Mouse (Mus musculus) embryonic facial prominence, embryonic 11.5 days (tissue): Measurements from ENCODE around the gene Atp1a2. TPM values are rescaled to one million over a fixed set of nuclear protein-coding genes. Genes with fewer than 3 reads are reported as not detected.

Experiments
- ATAC-seq: fragments of 200-750 bp; cut with Nextera tagmentation; replicated peaks from 2 replicates; pipeline ENCODE4 v1.8.0; 2017; ENCODE audit warnings: low read depth; ENCODE audit not compliant: insufficient number of reproducible peaks, low FRiP score, low TSS enrichment
- DNase-seq: peaks from one replicate; pipeline ENCODE4 v3.0.0-alpha.2; 2015; ENCODE audit warnings: low spot score
- H3K27ac ChIP-seq: fragments of 300-500 bp; sonication (generic); replicated peaks from 2 replicates; pipeline ENCODE4 v1.5.1; 2014; ENCODE audit warnings: mild to moderate bottlenecking, low read depth, low read length, control low read depth
- H3K27me3 ChIP-seq: fragments of 300-500 bp; sonication (generic); 2 replicates; pipeline ENCODE4 v1.6.1; 2014; ENCODE audit warnings: mild to moderate bottlenecking, low read length, moderate library complexity, mixed read lengths; ENCODE audit not compliant: control insufficient read depth, insufficient read depth
- H3K36me3 ChIP-seq: fragments of 300-500 bp; sonication (generic); replicated peaks from 2 replicates; pipeline ENCODE4 v1.6.1; 2014; ENCODE audit warnings: low read depth, mild to moderate bottlenecking, low read length, moderate library complexity, mixed read lengths; ENCODE audit not compliant: control insufficient read depth, insufficient read depth
- H3K4me1 ChIP-seq: fragments of 300-500 bp; sonication (generic); 2 replicates; pipeline ENCODE4 v1.6.1; 2014; ENCODE audit warnings: low read length, mixed read lengths; ENCODE audit not compliant: control insufficient read depth, insufficient read depth
- H3K4me2 ChIP-seq: fragments of 300-500 bp; sonication (generic); 2 replicates; pipeline ENCODE4 v1.6.1; 2014; ENCODE audit warnings: low read depth, mild to moderate bottlenecking, control low read depth, low read length, moderate library complexity
- H3K4me3 ChIP-seq: fragments of 300-500 bp; sonication (generic); 2 replicates; pipeline ENCODE4 v1.5.1; 2014; ENCODE audit warnings: low read depth, low read length, control low read depth
- H3K9ac ChIP-seq: fragments of 300-500 bp; sonication (generic); replicated peaks from 2 replicates; pipeline ENCODE4 v1.6.1; 2014; ENCODE audit warnings: mild to moderate bottlenecking, control low read depth, low read length
- H3K9me3 ChIP-seq: fragments of 300-500 bp; sonication (generic); replicated peaks from 2 replicates; pipeline ENCODE4 v1.6.1; 2016; ENCODE audit warnings: mild to moderate bottlenecking, low read length, inconsistent platforms, mixed read lengths; ENCODE audit not compliant: control insufficient read depth
- WGBS: fragments of 180-500 bp; shearing (Covaris S2); extraction: QIAGEN DNeasy Blood & Tissue Kit; methylation state at CpG from one replicate; pipeline ENCODE4 v1.1.7; 2014; 5-methylcytosine and 5-hydroxymethylcytosine counted together
- polyA plus RNA-seq: library from polyadenylated mRNA; unstranded; fragments of >200 nt; fragmentation: Nextera tagmentation; extraction: Ambion mirVana; gene quantifications from 2 replicates; pipeline ENCODE4 v1.2.1, GENCODE M21; 2014

Atp1a2 gene
- polyA plus RNA-seq, 1 experiment from 2014 or later, result 0.65 TPM

DNA sequence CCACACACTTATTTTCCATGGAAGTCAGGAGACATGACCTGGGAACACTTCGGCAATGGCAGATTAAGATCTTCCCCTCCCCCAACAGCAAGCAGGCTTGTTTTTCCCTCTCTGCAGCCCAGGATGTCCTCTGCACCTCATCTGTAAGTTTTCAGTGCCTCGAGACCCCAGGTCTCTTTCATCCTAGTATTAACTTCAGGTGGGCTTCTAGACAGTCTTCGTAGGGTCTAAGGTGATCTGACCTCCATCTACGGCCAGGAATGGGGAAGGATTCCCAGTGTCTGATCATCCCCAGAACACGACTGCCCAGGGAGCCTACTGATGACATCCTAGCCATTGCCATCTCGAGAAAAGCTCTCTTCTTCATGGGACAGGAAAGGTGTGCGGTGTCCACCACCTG lies 30.6 kb upstream of the Atp1a2 start:
- 81% methylated on average over 7 of the region's 7 CpGs for WGBS
- no peaks in the 10 kb centered on the region for H3K9me3 ChIP-seq
- H3K27me3 ChIP-seq, result peaks cover 34% of the 10 kb centered on the region
- no peaks in the 10 kb centered on the region; the same call in 1 of the 2 replicates for H3K4me1 ChIP-seq
- no peak overlapping the region for H3K4me3 ChIP-seq
- ATAC-seq (no peak), DNase-seq (no peak)
- no peak overlapping the region for H3K9ac ChIP-seq
- no peak overlapping the region for H3K27ac ChIP-seq
- H3K36me3 ChIP-seq, result no peaks in the 10 kb centered on the region
- H3K4me2 ChIP-seq, result no peak overlapping the region

DNA sequence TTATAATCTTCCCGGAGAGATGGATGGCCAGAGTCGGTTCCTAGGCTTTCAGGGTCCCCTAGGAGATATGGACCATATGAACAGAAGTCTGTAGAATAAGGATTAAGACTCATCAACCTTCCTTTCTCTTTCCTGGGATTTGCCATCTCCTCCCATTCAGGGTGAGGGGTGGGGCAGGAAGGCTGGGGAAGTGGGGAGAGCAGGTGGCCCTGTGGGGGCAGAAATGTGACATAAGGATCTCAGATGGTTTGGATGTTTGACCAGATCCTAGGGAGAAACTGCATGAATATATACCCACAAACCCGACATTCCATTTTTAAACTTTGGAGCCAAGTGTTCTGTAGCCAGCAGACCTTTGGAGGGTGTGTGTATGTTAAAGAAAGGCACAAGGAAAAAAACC lies 30.2 kb upstream of the Atp1a2 start:
- no peaks in the 10 kb centered on the region; the same call in 1 of the 2 replicates for H3K4me1 ChIP-seq
- no peaks in the 10 kb centered on the region for H3K36me3 ChIP-seq
- H3K4me3 ChIP-seq, result no peak overlapping the region
- H3K9me3 ChIP-seq, result no peaks in the 10 kb centered on the region
- peaks cover 34% of the 10 kb centered on the region for H3K27me3 ChIP-seq
- 77% methylated on average over 3 of the region's 3 CpGs for WGBS
- H3K27ac ChIP-seq, result no peak overlapping the region
- no peak overlapping the region for H3K9ac ChIP-seq
- no peak for ATAC-seq
- DNase-seq, result no peak
- no peak overlapping the region for H3K4me2 ChIP-seq

DNA sequence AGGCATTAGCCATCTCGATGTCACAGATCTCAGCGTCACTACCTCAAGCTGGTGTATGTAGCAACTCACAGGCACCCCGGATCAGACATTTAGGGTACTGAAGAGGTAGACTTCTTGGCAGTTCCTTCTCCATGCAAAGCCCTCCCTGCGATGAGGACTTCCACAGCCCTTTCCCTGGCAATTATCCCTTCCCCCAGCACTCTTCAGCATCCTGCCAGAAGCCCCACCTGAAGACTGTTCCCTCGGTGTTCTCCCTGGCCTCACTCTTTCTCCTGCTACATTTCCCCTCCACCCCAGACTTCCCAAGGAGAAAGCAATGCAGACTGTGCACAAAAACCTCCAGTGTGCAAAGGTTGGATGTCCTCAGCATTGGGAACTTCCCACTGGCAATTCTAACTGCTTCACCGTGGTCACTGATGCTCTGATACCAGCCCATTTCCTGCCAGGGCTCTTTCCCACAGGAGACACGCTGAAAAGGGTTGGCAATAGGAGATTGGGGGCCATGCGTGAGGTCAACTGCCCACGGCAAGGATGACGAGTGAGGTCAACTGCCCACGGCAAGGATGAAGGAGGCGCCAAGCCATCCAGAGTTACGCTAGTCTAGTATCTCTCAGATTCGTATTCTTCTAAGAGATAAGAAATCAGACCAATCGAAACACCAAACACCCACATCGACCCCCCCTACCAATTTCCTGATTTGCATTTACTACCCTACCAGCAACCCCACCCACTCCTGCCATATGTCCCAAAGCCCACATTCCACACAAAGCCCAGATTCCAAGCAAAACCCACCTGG lies 29.5 kb upstream of the Atp1a2 start:
- no peaks in the 10 kb centered on the region for H3K36me3 ChIP-seq
- WGBS, result 84% methylated on average over 16 of the region's 16 CpGs
- no peak overlapping the region for H3K4me3 ChIP-seq
- no peak for DNase-seq
- no peak overlapping the region for H3K9ac ChIP-seq
- H3K9me3 ChIP-seq, result no peaks in the 10 kb centered on the region
- no peak overlapping the region for H3K4me2 ChIP-seq
- H3K27me3 ChIP-seq, result peaks cover 34% of the 10 kb centered on the region
- H3K4me1 ChIP-seq, result no peaks in the 10 kb centered on the region; the same call in 1 of the 2 replicates
- H3K27ac ChIP-seq, result no peak overlapping the region
- ATAC-seq, result no peak

DNA sequence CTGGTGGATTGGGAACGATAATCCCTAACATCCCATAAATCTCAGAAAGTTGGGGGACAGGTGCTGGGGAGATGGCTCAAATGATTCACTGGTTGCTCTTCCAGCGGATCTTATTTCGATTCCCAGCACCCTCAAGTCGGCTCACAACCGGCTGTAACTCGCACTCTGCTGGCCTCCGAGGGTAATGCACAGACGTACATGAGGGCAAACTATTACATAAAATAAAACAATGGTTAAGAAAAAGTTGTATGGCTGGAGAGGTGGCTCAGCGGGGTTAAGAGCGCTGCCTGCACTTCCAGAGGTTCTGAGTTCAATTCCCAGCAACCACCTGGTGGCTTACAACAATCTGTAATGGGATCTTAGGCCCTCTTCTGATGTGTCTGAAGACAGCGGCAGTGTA lies 28.8 kb upstream of the Atp1a2 start:
- Histone ChIP-seq H3K27me3 (peaks cover 34% of the 10 kb centered on the region), H3K36me3 (no peaks in the 10 kb centered on the region), H3K27ac (0 out of 2 replicates have a peak overlapping the region, but pooled peaks have one; percentile 28), H3K9ac (no peak overlapping the region), H3K4me2 (peak overlapping the region; percentile 76), H3K9me3 (no peaks in the 10 kb centered on the region), H3K4me3 (peak overlapping the region; percentile 41), H3K4me1 (no peaks in the 10 kb centered on the region; the same call in 1 of the 2 replicates)
- DNase-seq (no peak), ATAC-seq (no peak)
- 56% methylated on average over 11 of the region's 11 CpGs for WGBS

DNA sequence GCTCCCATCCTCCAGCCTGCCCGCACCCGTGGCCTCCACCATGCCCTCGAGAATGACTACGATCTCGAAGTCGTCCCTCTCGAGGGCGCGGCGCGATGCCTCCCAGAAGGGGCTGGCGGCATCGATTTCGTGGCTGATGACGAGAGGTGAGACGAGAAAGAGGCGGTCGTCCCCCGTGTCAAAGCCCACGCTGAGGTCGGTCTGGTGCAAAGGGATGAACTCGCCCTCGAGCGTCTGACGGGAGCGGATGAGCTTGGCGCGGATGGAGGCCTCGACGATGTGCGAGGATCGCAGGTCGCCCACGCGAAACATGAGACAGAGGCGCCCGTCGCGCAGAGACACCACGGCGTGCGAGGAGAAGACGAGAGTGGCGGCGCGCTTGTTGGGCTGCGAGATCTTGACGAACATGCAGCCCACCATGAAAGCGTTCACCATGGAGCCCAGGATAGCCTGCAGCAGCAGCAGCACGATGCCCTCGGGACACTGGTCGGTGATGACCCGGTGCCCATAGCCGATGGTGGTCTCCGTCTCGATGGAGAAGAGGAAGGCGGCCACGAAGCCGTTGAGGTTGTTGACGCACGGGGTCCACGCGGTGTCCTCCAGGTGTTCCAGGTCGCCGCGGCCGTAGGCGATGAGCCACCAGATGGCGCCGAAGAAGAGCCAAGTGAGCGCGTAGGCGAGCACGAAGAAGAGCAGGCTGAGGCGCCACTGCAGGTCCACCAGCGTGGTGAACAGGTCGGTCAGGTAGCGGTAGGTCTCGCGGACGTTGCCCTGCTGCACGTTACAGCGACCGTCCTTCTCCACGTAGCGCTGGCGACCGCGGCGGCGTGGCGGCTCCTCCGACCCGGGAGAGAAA lies 28.0 kb upstream of the Atp1a2 start:
- 21% methylated on average over 94 of the region's 94 CpGs for WGBS
- Histone ChIP-seq H3K4me3 (peak overlapping the region; percentile 41), H3K27ac (0 out of 2 replicates have a peak overlapping the region, but pooled peaks have one; percentile 28), H3K4me1 (no peaks in the 10 kb centered on the region; the same call in 1 of the 2 replicates), H3K9ac (peak overlapping the region; percentile 44), H3K9me3 (no peaks in the 10 kb centered on the region), H3K27me3 (peaks cover 34% of the 10 kb centered on the region), H3K4me2 (peak overlapping the region; percentile 76), H3K36me3 (no peaks in the 10 kb centered on the region)
- peak; percentile 74 for DNase-seq
- ATAC-seq, result peak; percentile 49; the same call in 1 of the 2 replicates

DNA sequence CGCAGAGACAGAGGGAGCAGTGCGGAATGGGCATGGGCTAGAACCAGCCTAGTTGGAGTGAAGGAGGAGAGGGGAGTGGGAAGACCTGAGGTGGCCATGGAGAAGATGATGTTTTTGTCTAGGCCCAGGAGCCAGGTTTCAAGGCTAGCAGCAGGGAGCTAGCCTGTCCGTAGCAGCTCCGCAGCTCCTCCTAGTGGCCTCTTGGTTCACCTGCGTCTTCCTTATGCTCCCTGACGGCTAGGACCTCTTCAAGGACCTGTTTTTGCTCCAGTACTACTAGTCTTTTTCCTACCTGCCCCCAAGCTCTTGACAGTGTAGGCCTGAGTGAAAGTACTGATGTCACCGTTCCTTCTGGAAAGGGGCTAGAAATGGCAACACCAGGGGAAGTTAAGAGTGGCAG lies 26.9 kb upstream of the Atp1a2 start:
- ATAC-seq (0 out of 2 replicates have a peak, but pooled peaks have one; percentile 8), DNase-seq (peak; percentile 90)
- H3K4me1 ChIP-seq, result no peaks in the 10 kb centered on the region; the same call in 1 of the 2 replicates
- no peak overlapping the region for H3K4me2 ChIP-seq
- no peak overlapping the region for H3K9ac ChIP-seq
- WGBS, result 8% methylated on average over 7 of the region's 7 CpGs
- H3K27ac ChIP-seq, result no peak overlapping the region
- H3K27me3 ChIP-seq, result peaks cover 34% of the 10 kb centered on the region
- no peaks in the 10 kb centered on the region for H3K9me3 ChIP-seq
- H3K4me3 ChIP-seq, result no peak overlapping the region
- H3K36me3 ChIP-seq, result no peaks in the 10 kb centered on the region

DNA sequence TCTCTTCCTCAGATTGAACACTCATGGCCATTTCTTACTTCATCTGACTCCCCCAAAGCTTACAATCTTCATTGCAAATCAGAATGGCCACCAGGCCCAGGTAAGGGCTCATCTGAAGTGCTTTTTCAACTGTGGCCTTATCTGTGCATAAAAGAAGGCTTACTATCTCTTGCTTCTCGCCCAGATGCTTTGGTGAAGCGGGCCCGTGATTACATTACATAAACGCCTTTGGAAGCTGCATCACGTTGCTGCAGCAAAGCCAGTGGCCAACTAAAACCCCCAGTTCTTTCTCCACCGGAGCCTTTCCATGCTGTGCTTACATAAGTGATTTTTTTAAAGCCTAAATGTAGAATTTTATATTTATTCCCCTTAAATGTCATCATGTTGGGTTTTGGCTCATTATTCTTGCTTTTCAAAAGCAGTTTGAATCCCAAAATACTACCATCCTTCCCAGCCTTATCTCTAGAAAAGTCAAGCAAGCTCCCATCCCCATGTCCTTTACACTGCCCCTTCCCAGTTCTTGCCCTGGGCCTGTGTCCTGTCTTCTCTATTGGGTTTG lies 26.0 kb upstream of the Atp1a2 start:
- Histone ChIP-seq H3K27ac (no peak overlapping the region), H3K4me1 (no peaks in the 10 kb centered on the region; the same call in 1 of the 2 replicates), H3K9me3 (no peaks in the 10 kb centered on the region), H3K27me3 (peaks cover 34% of the 10 kb centered on the region), H3K9ac (no peak overlapping the region), H3K4me2 (no peak overlapping the region), H3K4me3 (no peak overlapping the region), H3K36me3 (no peaks in the 10 kb centered on the region)
- no peak for ATAC-seq
- no peak for DNase-seq
- WGBS, result 56% methylated on average over 6 of the region's 6 CpGs
